Mouse (Mus musculus) right cerebral cortex, adult 18-20 months (tissue): ENCODE measurements around the gene Ndufa3.

Source experiments
- DNase-seq: peaks from one replicate; pipeline ENCODE4 v3.0.0; 2022; ENCODE audit warnings: mixed read lengths

Ndufa3 gene

DNA sequence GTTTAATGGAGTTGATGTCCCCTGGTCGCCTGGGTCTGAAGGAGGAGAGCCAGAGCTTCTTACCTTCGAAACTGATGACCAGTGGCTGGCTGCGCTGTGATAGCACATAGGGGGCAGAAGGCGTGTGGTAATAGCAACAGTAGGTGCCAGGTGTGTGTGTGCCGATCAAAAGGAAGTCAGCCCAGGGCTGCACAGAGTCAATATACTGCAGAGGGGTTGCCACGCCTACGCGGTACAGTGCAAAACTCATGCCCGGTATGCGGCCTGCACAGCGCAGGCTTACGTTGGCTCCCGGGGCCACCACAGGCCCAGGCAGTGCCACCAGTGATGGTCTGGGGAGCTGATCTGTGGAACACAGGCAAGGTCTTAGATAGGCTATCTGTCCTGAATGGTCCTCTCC lies 6.2 kb upstream of the Ndufa3 start:
- no peak for DNase-seq

DNA sequence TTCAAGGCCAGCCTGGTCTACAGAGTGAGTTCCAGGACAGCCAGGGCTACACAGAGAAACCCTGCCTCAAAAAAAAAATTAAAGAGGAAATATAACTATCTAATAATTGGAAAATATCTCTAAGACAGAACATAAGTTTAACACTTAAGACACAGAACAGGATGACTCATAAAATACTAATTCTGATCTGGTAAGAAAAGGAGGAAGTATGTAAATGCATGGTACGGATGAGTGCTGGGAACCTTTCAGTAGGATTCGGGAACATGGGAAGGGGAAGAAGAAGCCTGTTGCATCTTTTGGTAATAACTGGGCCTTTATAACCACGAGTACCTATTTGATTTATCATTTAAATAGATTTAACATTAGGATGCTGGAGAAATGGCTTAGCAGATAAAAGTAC lies 3.2 kb upstream of the Ndufa3 start:
- DNase-seq, result no peak

DNA sequence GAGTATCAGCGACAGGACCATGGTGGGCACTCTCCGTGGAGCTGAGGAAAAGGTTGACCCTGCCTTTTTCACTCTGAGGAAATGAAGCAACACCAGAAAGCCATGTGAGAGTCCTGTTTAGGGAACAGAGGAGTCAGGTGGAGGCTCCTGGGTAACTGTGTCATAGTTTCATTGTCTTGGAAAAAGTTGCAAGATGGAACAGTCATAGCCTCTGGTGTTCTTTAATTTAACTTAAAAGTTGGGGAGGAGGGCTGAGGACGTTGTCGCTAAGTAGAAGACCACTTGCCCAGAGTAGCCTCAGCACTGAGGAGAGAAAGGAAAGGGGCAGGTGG lies 1.1 kb upstream of the Ndufa3 start, which contains the start of gene Oscar:
TSS of gene Oscar (minus strand) at position 101 of the 332 bp plus-strand sequence.
- no peak for DNase-seq

DNA sequence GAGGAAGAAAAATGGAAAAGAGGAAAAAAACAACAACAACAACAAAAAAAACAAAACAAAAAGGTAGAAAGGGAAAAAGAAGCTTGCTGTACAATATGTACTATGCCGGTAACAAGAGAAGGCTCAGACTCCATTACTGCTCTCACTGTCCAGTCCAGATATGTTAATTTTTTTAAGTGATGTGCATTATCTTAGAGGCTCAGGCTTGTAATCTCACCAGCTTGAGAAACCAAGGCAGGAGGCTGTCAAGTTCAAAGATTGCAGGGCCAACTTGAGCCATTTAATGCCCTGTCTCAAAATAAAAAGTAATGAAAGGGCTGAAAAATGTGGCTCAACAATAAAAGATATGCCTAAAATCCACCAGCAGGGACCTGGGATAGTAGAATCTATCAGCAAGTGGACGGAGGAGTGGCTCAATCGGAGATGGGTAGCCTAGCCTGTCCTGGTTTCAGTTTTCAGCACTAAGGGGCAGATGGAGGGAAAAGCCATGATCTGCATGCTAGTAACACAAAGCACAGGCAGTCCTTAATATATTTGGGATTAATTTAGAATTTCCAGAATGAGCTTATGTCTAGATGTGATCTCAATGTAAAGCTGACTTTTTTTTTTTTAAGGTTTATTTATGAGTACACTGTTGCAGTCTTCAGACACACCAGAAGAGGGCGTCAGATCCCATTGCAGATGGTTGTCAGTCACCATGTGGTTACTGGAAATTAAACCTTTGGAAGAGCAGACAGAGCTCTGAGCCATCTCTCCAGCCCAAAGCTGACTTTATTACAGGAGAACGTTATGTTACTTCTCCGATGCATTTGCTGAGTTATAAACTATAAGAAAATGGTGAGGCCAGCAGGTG lies 558 bp upstream of the Ndufa3 start:
- no peak for DNase-seq

DNA sequence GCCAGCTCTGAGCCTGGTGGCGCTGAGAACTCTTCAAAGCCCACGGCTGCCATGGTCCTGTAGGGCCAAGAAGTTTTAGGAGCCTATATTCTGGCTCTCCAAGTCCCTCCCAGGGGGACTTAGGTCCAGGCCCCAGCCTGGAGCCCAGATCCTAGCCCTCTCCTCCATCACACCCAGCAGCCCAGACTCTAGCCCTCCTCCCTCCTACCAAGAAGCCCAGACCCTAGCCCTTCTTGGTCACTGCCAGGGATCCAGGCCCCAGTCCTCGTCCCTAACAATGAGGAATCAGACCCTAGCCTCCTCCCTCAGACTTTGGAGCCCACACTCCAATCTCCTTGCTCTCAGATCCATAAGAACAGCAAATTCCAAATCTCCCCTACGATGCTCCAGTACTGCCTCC lies 11.9 kb downstream of the Ndufa3 start:
- no peak for DNase-seq

DNA sequence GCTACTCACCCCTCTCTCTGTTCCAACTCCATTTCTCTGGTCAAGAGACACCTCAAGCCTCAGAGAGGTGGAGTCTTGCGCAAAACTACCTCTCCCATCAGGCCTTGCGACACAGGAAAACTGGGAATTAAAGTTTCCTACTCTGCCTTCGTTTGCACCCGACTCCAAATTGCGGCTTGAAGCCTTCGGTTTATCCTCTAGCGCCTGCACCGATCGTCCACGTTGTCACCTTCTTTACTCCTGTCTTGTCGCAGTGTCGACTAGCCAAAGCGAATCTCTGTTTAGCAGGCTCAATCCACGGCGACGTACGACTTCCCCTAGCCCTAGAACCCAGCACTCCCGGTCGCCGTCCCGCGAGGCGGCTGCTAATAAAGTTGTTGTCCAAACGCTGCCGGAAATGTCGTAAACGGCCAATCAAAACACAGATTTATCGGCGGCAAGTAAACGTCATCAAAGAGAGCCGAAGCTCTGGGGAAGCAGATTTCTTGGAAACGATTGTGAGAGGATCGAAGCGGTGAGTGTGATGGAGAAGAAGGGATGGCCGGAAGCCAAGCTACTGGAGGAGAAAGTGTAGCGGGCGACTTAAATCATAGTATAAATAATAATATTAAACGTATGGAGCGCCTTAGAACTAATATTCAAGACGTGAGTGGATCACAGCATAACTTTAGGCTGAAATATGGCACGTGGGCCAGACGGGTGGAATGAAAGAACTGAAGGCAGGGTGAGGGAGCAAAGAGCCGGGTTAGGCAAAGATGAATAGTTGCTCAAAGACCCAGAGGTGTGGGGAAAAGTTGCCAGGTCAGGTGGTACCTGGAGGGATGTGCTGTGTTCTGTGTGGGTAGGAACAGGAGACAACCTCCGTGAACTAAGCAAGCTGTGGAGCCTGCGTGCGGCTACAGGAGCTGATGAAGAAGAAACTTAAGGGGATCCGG lies 12.6 kb downstream of the Ndufa3 start, which contains the start of the genes Tfpt and Prpf31:
TSS of gene Tfpt (minus strand) at position 387 of the 935 bp plus-strand sequence.
TSS of gene Prpf31 (plus strand) at position 443 of the 935 bp plus-strand sequence.
- peak; percentile 95 for DNase-seq

DNA sequence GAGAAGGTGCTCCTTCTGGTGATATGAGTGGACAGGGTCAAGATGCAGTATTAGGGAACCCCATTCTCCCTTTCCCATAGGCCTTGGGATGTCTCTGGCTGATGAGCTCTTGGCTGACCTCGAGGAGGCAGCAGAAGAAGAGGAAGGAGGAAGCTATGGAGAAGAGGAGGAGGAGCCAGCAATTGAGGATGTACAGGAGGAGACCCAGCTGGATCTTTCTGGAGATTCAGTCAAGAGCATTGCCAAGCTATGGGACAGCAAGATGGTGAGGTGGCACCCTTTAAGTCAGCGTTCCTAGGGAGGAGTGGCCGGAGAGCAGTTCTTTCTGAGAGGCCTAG lies 13.3 kb downstream of the Ndufa3 start:
- DNase-seq, result no peak

DNA sequence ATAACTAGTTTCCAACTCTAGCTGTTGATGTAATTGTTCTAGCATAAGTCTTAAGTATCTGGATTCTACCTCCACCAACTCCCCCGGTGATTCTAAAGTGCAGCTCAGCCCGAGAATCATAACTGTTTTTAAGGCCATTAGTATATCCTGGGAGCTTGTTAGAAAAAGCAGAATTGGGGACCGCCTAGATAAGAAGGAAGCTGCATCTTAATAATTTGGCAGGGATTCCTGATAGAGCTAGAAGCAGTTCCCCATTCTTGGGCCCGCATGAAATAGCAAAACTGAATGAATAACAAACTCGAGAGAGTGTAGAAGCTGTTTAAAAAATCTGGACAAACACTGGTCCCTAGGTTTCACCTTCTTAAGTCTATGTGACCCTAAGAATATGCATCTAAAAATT lies 26.2 kb downstream of the Ndufa3 start:
- DNase-seq, result no peak

DNA sequence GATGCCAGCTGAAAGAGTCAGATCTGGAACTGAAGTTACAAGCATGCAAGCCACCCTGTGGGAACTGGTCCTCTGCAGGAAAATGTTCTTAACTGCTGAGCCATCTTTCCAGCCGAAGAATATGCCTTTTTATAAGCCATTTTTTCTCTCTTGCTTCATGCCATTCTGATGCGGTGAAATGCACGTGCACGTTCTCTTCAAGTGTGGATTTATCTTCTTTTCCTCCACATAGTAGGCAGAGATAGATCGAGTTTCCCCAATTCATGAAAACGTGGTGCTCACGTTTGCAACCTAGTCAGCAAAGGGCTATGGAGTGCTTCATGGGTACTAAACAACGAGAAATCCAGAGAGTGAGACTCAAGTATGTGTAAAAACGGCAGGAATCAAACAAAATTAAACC lies 26.7 kb downstream of the Ndufa3 start:
- DNase-seq, result no peak

DNA sequence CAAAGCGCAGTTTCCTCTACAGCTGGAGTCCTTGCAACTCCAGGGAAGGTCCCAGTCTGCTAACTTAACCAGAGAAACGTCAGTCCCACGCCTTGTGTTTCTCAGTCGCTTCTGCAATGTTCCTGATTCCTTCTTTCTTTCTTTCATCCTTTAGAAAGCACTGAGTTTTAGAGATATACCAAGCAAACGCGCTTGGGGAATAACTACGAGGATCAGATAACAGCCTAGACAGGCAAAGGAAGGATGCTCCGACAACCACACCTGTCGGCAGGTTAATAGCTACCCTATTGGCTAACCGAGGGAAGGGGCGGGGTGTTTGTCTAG lies 27.1 kb downstream of the Ndufa3 start:
- DNase-seq, result no peak

DNA sequence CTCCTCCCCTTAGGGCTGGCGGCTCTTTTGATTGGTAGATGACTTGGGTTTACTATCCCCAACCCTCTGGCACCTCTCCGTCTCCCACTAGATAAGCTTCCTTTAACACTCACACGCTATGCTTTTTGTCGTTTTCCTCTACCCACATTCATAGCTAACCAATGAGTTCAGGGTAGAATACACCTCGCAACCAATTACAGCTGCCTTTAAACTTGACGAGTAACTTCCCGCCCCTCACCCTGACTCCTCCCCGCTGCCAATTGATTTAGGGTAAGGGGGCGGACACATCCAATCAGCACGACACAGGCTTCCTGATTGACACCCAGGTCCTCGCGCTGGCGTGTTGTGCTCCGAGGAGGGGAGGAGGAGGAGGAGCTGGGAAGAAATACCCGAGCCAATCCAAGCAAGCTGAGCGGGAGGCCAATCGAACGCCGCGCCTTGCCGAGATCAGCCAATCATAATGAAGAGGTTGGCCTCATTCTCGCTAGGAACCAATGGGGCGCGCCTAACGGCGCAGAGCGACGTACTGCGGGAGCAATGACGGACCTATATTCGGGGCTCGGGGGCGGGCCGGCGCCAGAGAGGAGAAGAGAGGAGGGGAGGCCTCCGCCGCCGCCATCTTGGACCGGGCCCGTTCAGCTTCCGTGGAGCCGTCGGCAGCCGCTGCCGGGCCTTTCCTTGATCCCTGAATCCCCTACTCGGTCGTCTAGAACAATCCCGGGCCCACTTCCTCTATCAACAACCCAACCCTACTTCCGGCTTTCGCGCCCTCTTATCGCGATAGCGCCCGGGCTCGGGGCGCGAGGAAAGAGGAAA lies 27.7 kb downstream of the Ndufa3 start, which contains the start of gene Cnot3:
TSS of gene Cnot3 (plus strand) at position 597 of the 816 bp plus-strand sequence.
- peak; percentile 100 for DNase-seq

DNA sequence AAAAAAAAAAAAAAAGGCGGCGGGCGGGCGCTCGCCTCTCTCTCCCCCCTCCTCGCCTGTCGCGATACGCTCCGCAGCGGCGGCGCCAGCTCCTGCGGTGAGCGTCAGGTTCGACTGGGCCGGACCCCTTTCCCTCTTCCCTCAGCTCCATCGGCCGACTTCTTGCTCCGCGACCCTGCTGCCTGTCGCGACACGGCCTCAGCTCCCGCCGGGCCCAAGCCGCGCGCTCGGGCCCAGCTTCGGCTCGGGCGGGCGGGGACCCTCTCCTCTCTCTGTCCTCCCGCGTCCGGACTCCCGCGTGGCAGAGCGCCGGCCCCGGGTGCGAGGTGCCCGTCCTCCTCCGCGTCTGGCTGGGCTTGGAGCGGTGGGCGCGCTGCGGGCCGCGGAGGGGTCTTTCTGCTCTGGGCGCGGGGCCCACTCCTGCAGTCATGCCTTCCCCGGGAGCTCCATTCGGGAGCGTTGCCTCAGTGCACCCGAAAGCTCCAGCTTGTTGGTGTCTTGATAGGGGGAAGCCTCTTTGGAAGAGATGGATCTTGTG lies 28.4 kb downstream of the Ndufa3 start:
- no peak for DNase-seq

DNA sequence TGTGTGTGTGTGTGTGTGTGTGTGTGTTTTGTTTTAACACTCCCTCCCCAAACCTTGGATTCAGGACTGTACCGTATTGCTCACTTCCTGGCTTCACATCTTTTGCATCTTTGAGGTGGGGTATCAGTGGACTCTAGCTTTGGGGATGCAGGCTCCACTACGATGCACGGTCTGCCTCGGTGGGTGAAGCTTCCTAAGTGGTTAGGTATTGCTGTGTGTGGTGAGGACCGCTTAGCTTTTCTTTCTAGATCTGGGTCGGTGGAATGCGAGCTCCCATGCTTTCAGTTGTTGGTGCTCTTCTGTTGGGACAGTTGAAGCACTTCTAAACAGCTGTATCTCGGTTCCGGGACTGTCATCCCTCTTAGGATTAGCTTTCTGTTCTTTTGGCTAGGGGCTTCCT lies 29.0 kb downstream of the Ndufa3 start:
- DNase-seq, result no peak

DNA sequence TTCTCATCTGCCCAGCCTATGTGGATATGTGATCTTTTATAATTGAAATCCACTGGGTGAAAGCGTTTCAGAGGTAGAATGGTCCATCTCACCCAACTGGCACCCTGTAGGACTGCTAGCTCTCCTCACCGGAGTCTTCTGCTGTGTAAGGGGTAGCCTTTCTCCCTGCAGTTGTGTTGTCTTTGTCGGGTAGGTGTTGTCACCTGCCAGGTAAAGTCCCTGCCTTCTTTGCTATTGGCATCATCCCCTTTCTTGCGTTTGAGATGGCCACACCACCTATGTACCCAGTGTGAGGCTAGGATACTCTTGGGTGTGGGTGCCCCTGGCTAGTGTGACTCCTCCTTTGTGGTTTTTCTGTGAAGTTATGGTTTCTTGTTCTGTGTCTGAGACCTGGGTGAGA lies 29.5 kb downstream of the Ndufa3 start:
- no peak for DNase-seq

DNA sequence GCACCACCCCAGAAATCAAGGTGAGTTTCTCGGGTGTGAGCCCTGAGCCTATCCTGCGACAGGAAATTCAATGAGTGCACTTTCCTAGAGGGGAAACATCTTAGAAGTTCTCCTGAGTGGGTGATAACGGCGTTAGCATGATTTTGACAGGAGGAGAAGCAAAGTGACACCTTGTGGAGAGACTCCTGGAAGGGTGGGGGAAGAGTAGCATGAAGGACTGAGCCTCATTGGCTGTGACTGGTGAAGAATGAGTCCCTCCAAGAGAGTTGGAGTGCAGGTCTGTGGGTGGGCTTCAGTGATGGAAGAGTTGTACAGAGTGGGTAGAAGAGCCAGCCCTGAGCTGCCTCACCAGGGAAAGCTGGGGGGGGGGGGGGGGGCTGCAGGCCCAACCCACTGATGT lies 39.8 kb downstream of the Ndufa3 start:
- DNase-seq, result no peak

DNA sequence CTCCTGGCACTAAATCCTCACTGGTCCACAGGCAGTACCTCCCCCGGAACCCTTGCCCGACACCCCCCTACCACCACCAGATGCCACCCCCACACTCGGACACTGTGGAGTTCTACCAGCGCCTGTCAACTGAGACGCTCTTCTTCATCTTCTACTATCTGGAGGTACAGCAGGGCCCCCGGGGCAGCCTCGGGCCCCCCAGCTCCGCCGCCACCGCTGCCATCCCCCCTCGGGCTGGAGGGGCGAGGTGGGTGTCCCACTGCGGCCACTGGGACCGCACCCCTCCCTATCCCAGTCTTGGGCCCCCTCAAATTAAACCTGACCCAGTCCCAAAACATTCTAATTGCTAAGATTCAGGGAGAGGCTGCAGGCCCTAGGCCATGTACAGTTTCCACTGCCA lies 41.4 kb downstream of the Ndufa3 start:
- DNase-seq, result no peak

DNA sequence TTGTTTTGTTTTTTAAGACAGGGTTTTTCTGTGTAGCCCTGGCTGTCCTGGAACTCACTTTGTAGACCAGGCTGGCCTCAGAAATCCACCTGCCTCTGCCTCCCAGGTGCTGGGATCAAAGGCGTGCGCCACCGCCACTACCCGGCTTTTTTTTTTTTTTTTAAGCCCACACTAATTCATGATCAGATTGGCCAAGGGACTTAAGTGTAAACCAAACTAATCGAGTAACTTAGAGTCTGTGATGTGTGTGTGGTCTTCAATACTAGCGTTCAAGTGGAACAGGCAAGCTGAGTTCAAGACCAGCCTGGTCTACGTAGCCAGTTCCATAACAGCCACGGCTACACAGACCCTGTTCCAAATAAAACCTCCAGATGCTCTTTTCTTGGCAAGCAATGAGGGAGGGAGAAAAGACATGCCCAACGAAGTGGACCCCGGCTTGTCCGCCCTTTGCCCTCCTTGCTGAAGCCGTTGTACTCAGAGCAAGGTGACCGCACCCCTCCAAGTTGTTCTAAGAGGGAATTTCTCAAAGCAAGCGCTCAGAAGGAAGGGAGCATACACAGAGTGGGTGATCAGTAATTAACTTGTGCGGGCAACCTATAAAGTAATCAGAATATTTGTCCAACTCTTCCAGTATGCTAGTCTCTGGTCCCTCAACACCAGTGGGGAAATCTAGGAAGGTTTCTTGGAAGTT lies 47.5 kb downstream of the Ndufa3 start:
- DNase-seq, result no peak

DNA sequence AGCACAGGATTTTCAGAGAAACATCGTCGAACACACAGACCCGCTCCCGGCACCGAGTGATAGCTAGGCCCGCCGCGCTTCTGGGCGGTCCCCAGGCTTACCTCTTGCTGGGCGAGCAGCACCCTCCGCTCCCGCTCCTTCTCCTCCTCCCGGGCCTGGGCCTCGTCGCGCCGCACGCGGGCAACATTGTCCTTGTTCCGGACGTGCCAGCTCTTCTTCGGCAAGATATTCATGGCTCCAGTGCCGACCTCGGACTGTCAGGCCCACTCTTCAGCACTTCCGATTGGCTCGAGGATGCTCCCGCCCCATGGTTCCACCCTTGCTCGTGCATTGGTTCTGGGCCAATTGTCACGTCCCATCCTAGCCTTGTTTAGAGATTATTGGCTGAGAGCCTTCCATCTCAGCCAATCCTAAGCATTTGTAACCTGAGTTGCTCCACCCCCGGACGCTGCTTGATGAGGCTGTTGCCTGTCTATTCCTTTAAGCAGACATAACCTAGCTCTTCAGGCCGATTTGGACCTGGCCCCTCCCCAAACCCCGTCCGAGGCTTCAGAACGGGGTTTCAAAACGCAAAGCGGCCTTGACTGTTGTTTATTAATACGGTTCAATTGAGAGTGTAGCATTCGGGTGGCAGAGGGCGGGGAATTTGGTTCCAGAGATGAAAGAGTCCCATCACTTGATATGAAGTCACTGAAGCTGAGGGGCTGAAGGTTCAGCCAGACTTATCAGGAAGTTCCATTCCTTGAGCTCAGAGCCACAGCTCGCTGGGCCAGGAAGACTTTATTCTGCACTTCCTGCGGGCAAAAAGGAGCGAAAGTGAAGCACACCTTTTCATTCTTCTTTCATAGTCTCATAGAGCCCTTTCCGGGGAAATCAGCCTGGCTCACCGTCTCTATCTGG lies 48.3 kb downstream of the Ndufa3 start, which contains the start of gene Leng1:
TSS of gene Leng1 (minus strand) at position 626 of the 900 bp plus-strand sequence.
- peak; percentile 98 for DNase-seq

DNA sequence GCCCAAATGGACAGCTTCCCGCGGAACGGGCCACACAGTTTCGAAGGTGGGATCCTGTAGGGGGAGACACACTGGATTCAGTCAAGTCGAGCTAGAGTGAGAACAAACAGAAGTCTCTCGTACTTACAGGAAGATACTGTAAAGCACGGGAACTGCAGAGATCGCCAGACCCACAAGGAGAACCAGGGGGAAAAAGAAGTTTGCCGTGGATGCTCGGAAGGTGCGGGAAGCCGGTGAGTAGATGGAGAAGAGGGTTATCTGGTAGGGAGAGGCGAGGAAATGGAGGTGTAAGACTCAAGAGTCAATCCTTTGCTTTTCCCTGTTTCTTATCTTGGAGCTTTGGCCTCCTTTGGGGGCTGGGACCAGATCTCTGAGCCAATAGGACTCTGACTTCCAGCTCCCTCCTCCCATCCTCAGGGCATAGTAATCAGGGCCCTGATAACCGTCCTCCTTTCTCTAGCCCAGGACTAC lies 49.8 kb downstream of the Ndufa3 start:
- no peak for DNase-seq
